Mouse (Mus musculus): ENCODE data around the gene Lrp1.

Gene Lrp1

GRCm38 (mm10) chr10:127614236-127615033, 6.5 kb downstream of the Lrp1 start:
- DNase-seq = peak; percentile 54

- DNase-seq = no peak
Observed at GRCm38 (mm10) chr10:127612079-127612775, 8.7 kb downstream of the Lrp1 start.

- DNase-seq = peak; percentile 6
Observed at GRCm38 (mm10) chr10:127610066-127610415, 10.9 kb downstream of the Lrp1 start.

- DNase-seq = peak; percentile 77
Observed at GRCm38 (mm10) chr10:127609415-127610065, 11.4 kb downstream of the Lrp1 start.

GRCm38 (mm10) chr10:127607059-127607458, 13.9 kb downstream of the Lrp1 start:
- DNase-seq = no peak

- no peak for DNase-seq
Observed at GRCm38 (mm10) chr10:127605756-127606155, 15.2 kb downstream of the Lrp1 start.

GRCm38 (mm10) chr10:127605251-127605547, 15.7 kb downstream of the Lrp1 start:
- DNase-seq = no peak

- peak; percentile 88 for DNase-seq
Observed at GRCm38 (mm10) chr10:127604465-127605250, 16.3 kb downstream of the Lrp1 start.

GRCm38 (mm10) chr10:127603437-127604371, 17.2 kb downstream of the Lrp1 start:
- DNase-seq = no peak

- no peak for DNase-seq
Observed at GRCm38 (mm10) chr10:127602194-127602593, 18.8 kb downstream of the Lrp1 start.

GRCm38 (mm10) chr10:127599779-127600541, 21.0 kb downstream of the Lrp1 start:
- DNase-seq = peak; percentile 71

- no peak for DNase-seq
Observed at GRCm38 (mm10) chr10:127599252-127599651, 21.7 kb downstream of the Lrp1 start.

GRCm38 (mm10) chr10:127598607-127599006, 22.3 kb downstream of the Lrp1 start:
- no peak for DNase-seq

- no peak for DNase-seq
Observed at GRCm38 (mm10) chr10:127597311-127597901, 23.5 kb downstream of the Lrp1 start.

GRCm38 (mm10) chr10:127596321-127596941, 24.5 kb downstream of the Lrp1 start:
- peak; percentile 56 for DNase-seq

- DNase-seq = peak; percentile 53
Observed at GRCm38 (mm10) chr10:127594930-127595715, 25.8 kb downstream of the Lrp1 start.

GRCm38 (mm10) chr10:127594405-127594804, 26.5 kb downstream of the Lrp1 start:
- DNase-seq = peak; percentile 36

GRCm38 (mm10) chr10:127592850-127593249, 28.1 kb downstream of the Lrp1 start:
- no peak for DNase-seq

- DNase-seq = no peak
Observed at GRCm38 (mm10) chr10:127592423-127592822, 28.5 kb downstream of the Lrp1 start.
